Mouse (Mus musculus) large intestine, adult 2 months (tissue): ENCODE measurements around the gene Rnaseh2a. TPM values are rescaled to one million over a fixed set of nuclear protein-coding genes. Genes with fewer than 3 reads are reported as not detected.

Source experiments
- DNase-seq: peaks from one replicate; pipeline ENCODE4 v3.0.0-alpha.2; 2012; ENCODE audit warnings: low read depth, low spot score
- WGBS: fragments of 180-500 bp; shearing (Covaris S2); methylation state at CpG from one replicate; pipeline ENCODE4 v1.1.7; 2018; 5-methylcytosine and 5-hydroxymethylcytosine counted together
- polyA plus RNA-seq: library from polyadenylated mRNA; depleted of rRNA; stranded (reverse); fragments of >200 nt; gene quantifications from 2 replicates; pipeline ENCODE4 v1.2.3, GENCODE M21; 2012; rRNA removed

The Rnaseh2a gene
- polyA plus RNA-seq: 48.2 and 52.8 TPM in 2 replicates

- no peak for DNase-seq
- WGBS: under 1% methylated on average over 56 of the region's 56 CpGs
Measured at GRCm38 (mm10) chr8:84969241-84970134, at the start of gene Rnaseh2a, which contains the start of the genes Gm49661 and Prdx2. Gene Rnaseh2a (minus strand): TSS chr8:84969767. Gene Gm49661 (minus strand): TSS chr8:84969433. Gene Prdx2 (plus strand): TSS chr8:84969587.

- 67% methylated on average over 5 of the region's 5 CpGs for WGBS
- no peak for DNase-seq
Measured at GRCm38 (mm10) chr8:85017209-85017608, 47.6 kb upstream of the Rnaseh2a start.

- no peak for DNase-seq
- 39% methylated on average over 10 of the region's 10 CpGs for WGBS
Measured at GRCm38 (mm10) chr8:85016724-85017123, 47.2 kb upstream of the Rnaseh2a start.

GRCm38 (mm10) chr8:85014431-85014830, 44.9 kb upstream of the Rnaseh2a start, which contains the start of gene Best2:
Gene Best2 (minus strand): TSS chr8:85014531.
- DNase-seq: no peak
- WGBS: 46% methylated on average over 2 of the region's 2 CpGs

GRCm38 (mm10) chr8:85013230-85013840, 43.8 kb upstream of the Rnaseh2a start:
- no peak for DNase-seq
- WGBS: 3% methylated on average over 25 of the region's 26 CpGs

- WGBS: 11% methylated on average over 28 of the region's 28 CpGs
- DNase-seq: no peak
Measured at GRCm38 (mm10) chr8:85011242-85011641, 41.7 kb upstream of the Rnaseh2a start.

GRCm38 (mm10) chr8:85007686-85008085, 38.1 kb upstream of the Rnaseh2a start:
- DNase-seq: no peak
- 17% methylated on average over 25 of the region's 25 CpGs for WGBS

- no peak for DNase-seq
- WGBS: 14% methylated on average over 19 of the region's 19 CpGs
Measured at GRCm38 (mm10) chr8:84997649-84998295, 28.2 kb upstream of the Rnaseh2a start.

- DNase-seq: no peak
- 94% methylated on average over 5 of the region's 5 CpGs for WGBS
Measured at GRCm38 (mm10) chr8:84996978-84997377, 27.4 kb upstream of the Rnaseh2a start.

GRCm38 (mm10) chr8:84995680-84996079, 26.1 kb upstream of the Rnaseh2a start:
- 70% methylated on average over 25 of the region's 25 CpGs for WGBS
- no peak for DNase-seq

GRCm38 (mm10) chr8:84994375-84994774, 24.8 kb upstream of the Rnaseh2a start:
- 91% methylated on average over 9 of the region's 9 CpGs for whole genome bisulfite sequencing
- no peak for DNase-seq

- DNase-seq: no peak
- 2% methylated on average over 15 of the region's 15 CpGs for WGBS
Measured at GRCm38 (mm10) chr8:84990836-84991235, 21.3 kb upstream of the Rnaseh2a start.

- DNase-seq: peak; percentile 98
- 1% methylated on average over 28 of the region's 28 CpGs for WGBS
Measured at GRCm38 (mm10) chr8:84990349-84990748, 20.8 kb upstream of the Rnaseh2a start, which contains the start of gene Hook2. Gene Hook2 (plus strand): TSS chr8:84990603.

GRCm38 (mm10) chr8:84989810-84990209, 20.2 kb upstream of the Rnaseh2a start:
- under 1% methylated on average over 15 of the region's 15 CpGs for WGBS
- DNase-seq: no peak

GRCm38 (mm10) chr8:84989311-84989731, 19.8 kb upstream of the Rnaseh2a start:
- 3% methylated on average over 15 of the region's 15 CpGs for WGBS
- DNase-seq: no peak

- no peak for DNase-seq
- WGBS: 74% methylated on average over 2 of the region's 2 CpGs
Measured at GRCm38 (mm10) chr8:84987903-84988302, 18.3 kb upstream of the Rnaseh2a start.

- 72% methylated on average over 5 of the region's 5 CpGs for WGBS
- DNase-seq: no peak
Measured at GRCm38 (mm10) chr8:84987388-84987787, 17.8 kb upstream of the Rnaseh2a start.

- WGBS: 24% methylated on average over 8 of the region's 8 CpGs
Measured at GRCm38 (mm10) chr8:84986379-84986945, 16.9 kb upstream of the Rnaseh2a start.

GRCm38 (mm10) chr8:84985684-84986378, 16.3 kb upstream of the Rnaseh2a start:
- DNase-seq: no peak
- under 1% methylated on average over 53 of the region's 53 CpGs for WGBS

More at GRCm38 (mm10) chr8:84986379-84986945, 16.9 kb upstream of the Rnaseh2a start:
- DNase-seq: no peak
